Mouse (Mus musculus) G1E (cell line): ENCODE measurements around the gene Map7d2. TPM values are rescaled to one million over a fixed set of nuclear protein-coding genes. Genes with fewer than 3 reads are reported as not detected.

ENCODE experiments used
- ATAC-seq: 2 replicates; pipeline ENCODE4 v1.8.0; 2016; ENCODE audit warnings: mild to moderate bottlenecking; ENCODE audit not compliant: insufficient number of reproducible peaks, poor library complexity, low FRiP score, severe bottlenecking; ENCODE audit errors: extremely low read depth
- DNase-seq: peaks from one replicate; pipeline ENCODE4 v3.0.0; 2012; ENCODE audit warnings: low spot score
- H3K27me3 ChIP-seq: 2 replicates; pipeline ENCODE4 v1.6.1; 2012; ENCODE audit warnings: mild to moderate bottlenecking, low read length, inconsistent platforms; ENCODE audit not compliant: insufficient read depth
- H3K36me3 ChIP-seq: replicated peaks from 2 replicates; pipeline ENCODE3; 2012; ENCODE audit warnings: mild to moderate bottlenecking, inconsistent platforms
- H3K4me1 ChIP-seq: 2 replicates; pipeline ENCODE4 v1.6.1; 2012; ENCODE audit warnings: low read depth, low read length, inconsistent platforms, mixed read lengths; ENCODE audit not compliant: insufficient read depth
- H3K4me3 ChIP-seq: 2 replicates; pipeline ENCODE4 v1.5.1; 2012; ENCODE audit warnings: low read depth, mild to moderate bottlenecking, inconsistent platforms, low read length, moderate library complexity, mixed read lengths
- H3K9me3 ChIP-seq: replicated peaks from 2 replicates; pipeline ENCODE4 v1.6.1; 2012; ENCODE audit warnings: inconsistent platforms
- CTCF ChIP-seq: IDR thresholded peaks from 2 replicates; pipeline ENCODE4 v1.5.1; 2012; ENCODE audit warnings: low read depth, low read length, inconsistent platforms, mixed read lengths
- GATA1 ChIP-seq: IDR thresholded peaks from 2 replicates; pipeline ENCODE4 v1.6.1; 2012; ENCODE audit warnings: borderline replicate concordance, low read length, inconsistent platforms, mixed read lengths
- GATA2 ChIP-seq: IDR thresholded peaks from 2 replicates; pipeline ENCODE4 v1.6.1; 2012; ENCODE audit warnings: low read depth, low read length, inconsistent platforms, borderline replicate concordance
- POLR2AphosphoS5 ChIP-seq: IDR thresholded peaks from 2 replicates; pipeline ENCODE4 v1.6.1; 2012; ENCODE audit warnings: low read depth, low read length, inconsistent platforms; ENCODE audit not compliant: insufficient replicate concordance
- TAL1 ChIP-seq: conservative IDR thresholded peaks from 2 replicates; pipeline ENCODE4 v1.6.1; 2012; ENCODE audit warnings: low read depth, low read length, inconsistent platforms, mixed read lengths
- polyA plus RNA-seq: library from polyadenylated mRNA; stranded (reverse); fragments of >175 nt; gene quantifications from 2 replicates; pipeline ENCODE4 v1.2.3, GENCODE M21; 2012
- total RNA-seq, 2 experiments: library from RNA; stranded (forward) in 1 of 2; stranded (reverse) in 1 of 2; fragments of 200-1000 nt in 1 of 2; fragments of >200 nt in 1 of 2; fragmentation: Nextera tagmentation in 1 of 2; gene quantifications; 2 replicates each; pipeline ENCODE4 v1.2.3; 2014 to 2017

Map7d2 gene
- total and polyA plus RNA-seq, 3 experiments, result 0.16 TPM; not detected in 2

DNA sequence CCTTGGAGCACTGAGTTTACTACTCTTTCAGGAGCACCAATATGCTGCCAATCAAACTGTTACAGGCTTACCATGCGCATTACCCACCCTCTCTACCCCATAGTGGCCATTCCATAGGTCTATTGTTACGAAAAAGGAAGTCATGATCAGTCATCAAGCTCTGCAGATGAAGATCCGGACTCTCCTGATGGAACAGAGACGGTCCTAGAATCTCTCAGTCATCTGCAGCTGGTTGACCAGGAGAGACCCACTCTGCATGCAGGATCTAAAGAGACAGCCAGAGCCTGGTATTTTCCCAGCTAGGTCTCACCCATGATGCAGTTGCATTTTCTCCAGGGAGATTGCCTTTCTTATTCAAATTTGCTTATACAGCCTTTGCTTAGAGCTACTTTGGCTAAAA, 108.3 kb downstream of the Map7d2 start:
- Histone ChIP-seq H3K36me3 (no peaks in the 10 kb centered on the region), H3K27me3 (peaks cover 12% of the 10 kb centered on the region), H3K4me1 (no peaks in the 10 kb centered on the region), H3K4me3 (no peak overlapping the region), H3K9me3 (no peaks in the 10 kb centered on the region)
- TF ChIP-seq CTCF (no peak), GATA2 (no peak), TAL1 (no peak), POLR2AphosphoS5 (no peak), GATA1 (no peak)
- ATAC-seq, result peak; percentile 49
- no peak for DNase-seq

DNA sequence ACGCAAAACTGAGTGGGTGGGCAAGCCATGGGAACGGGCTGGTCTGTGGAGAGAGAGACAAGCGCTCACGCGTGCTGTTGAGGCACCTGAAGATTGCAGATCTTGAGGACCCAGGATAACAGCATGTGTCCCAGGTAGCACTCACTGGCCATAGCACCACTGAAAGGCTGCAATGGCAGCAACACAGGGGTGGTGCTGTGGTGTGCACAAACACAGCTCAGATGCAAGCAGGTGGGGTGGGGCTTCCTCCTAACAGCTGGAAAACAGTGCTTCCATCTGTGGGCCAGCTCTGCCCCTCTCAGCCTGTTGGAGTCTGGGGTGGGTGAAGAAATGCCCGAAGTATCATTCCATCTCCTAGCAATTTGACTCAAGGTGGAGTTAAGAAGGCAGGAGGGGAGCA, 112.0 kb downstream of the Map7d2 start, which contains the start of gene Bclaf3:
Gene Bclaf3 (plus strand): TSS at position 301 of the 400 bp plus-strand sequence.
- ATAC-seq (no peak), DNase-seq (no peak)
- peaks cover 12% of the 10 kb centered on the region for H3K27me3 ChIP-seq
- H3K4me1 ChIP-seq, result no peaks in the 10 kb centered on the region
- H3K9me3 ChIP-seq, result no peaks in the 10 kb centered on the region
- TF ChIP-seq GATA1, result no peak
- no peak for TF ChIP-seq POLR2AphosphoS5
- TF ChIP-seq TAL1, result no peak
- H3K36me3 ChIP-seq, result no peaks in the 10 kb centered on the region
- H3K4me3 ChIP-seq, result no peak within 1 kb of the TSS

DNA sequence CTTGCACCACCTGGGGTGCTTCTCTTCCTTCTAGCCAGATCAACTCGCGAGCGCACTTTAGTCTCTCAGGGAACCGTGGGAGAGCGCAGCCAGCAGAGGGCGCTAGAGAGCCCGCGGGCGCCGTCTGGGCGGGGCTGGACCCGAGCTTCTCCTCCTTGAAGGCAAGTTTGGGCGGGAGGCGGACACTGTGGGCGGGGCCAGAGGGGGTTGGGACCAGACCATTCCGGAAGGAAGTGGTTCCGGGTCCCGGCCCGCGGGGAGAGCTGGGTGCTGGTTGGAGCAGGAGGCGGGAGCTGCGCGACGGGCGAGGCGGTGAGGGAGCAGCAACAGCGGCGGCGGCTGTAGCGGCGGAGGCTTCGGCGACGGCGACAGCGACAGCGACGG, 118.0 kb downstream of the Map7d2 start:
- H3K9me3 ChIP-seq, result no peaks in the 10 kb centered on the region

GRCm38 (mm10) chrX:159532811-159533462, 118.6 kb downstream of the Map7d2 start:
- peaks cover 4% of the 10 kb centered on the region for H3K36me3 ChIP-seq
- no peaks in the 10 kb centered on the region for H3K9me3 ChIP-seq
- H3K4me1 ChIP-seq, result 0 out of 2 replicates have a peak, but pooled peaks cover 2% of the 10 kb centered on the region
- H3K27me3 ChIP-seq, result no peaks in the 10 kb centered on the region
- no peak for TF ChIP-seq GATA2
- TF ChIP-seq POLR2AphosphoS5, result no peak
- TF ChIP-seq TAL1, result no peak
- TF ChIP-seq CTCF, result no peak
- TF ChIP-seq GATA1, result no peak
- DNase-seq (peak; percentile 19), ATAC-seq (no peak)
- peak overlapping the region; percentile 82 for H3K4me3 ChIP-seq

More for the DNA sequence above, 118.0 kb downstream of the Map7d2 start:
- Histone ChIP-seq H3K36me3 (peaks cover 4% of the 10 kb centered on the region), H3K4me1 (0 out of 2 replicates have a peak, but pooled peaks cover 2% of the 10 kb centered on the region), H3K4me3 (peak overlapping the region; percentile 82), H3K27me3 (no peaks in the 10 kb centered on the region)
- TF ChIP-seq GATA1, result no peak
- TF ChIP-seq POLR2AphosphoS5, result no peak
- TF ChIP-seq CTCF, result peak; percentile 49; the same call in 1 of the 2 replicates
- no peak for TF ChIP-seq GATA2
- no peak for TF ChIP-seq TAL1
- ATAC-seq (peak; percentile 96), DNase-seq (peak; percentile 80)

DNA sequence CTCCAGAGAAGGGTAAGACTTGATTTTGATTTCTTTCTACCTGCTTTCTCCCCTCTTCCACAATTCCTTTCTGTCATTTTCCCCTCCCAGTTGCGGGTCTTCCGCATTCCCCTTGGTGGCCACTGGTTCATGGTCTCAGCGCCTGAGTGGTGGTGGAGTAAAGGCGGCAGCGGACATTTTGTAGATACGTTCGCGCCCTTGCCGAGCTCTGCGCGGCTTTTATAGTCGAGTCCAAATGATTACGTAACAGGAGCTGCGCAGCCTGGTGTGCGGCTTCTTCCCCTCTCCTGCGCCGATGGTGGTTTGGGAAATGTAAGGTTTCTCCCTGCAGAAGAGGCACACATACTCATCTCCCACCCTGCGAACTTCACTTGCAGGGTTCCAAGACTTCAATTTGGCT, 127.6 kb downstream of the Map7d2 start:
- ATAC-seq (no peak), DNase-seq (no peak)
- Histone ChIP-seq H3K36me3 (peaks cover 17% of the 10 kb centered on the region), H3K4me1 (peaks cover 6% of the 10 kb centered on the region), H3K4me3 (no peak overlapping the region), H3K27me3 (no peaks in the 10 kb centered on the region), H3K9me3 (no peaks in the 10 kb centered on the region)
- TF ChIP-seq CTCF (no peak), TAL1 (no peak), GATA2 (no peak), GATA1 (no peak), POLR2AphosphoS5 (no peak)

DNA sequence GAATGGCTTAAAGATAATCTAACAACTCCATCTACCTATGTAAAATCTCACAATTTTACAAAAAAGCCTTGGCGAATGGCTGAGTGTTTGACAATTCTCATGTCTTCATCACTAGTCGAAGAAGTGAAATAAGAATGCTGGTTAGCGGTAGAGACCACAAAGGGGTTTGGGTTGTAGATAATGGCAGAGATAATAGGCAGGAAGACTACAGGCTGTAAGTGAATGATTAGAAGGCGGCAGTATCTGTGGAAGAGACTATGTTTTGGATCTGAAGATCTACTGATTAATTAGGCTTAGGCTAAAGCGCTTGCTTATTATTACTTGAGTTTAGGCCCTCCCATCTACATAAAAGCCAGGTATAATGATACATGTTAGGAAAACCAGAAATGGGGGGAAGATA, 132.7 kb downstream of the Map7d2 start:
- TF ChIP-seq GATA1, result no peak
- TF ChIP-seq CTCF, result no peak
- TF ChIP-seq POLR2AphosphoS5, result no peak
- no peak for TF ChIP-seq TAL1
- no peak for TF ChIP-seq GATA2
- H3K4me3 ChIP-seq, result no peak overlapping the region
- ATAC-seq (peak; percentile 54), DNase-seq (no peak)
- H3K36me3 ChIP-seq, result peaks cover 14% of the 10 kb centered on the region
- no peaks in the 10 kb centered on the region for H3K9me3 ChIP-seq
- H3K4me1 ChIP-seq, result peaks cover 13% of the 10 kb centered on the region
- no peaks in the 10 kb centered on the region for H3K27me3 ChIP-seq

Other genes with a start within 250 kb of the Map7d2 start
- gene Rps6ka3, start 204.3 kb upstream of the Map7d2 start, total RNA-seq (2014; fragmentation: Nextera tagmentation), result 52.7 and 65.2 TPM in 2 replicates
- gene Rps6ka3, start 204.3 kb upstream of the Map7d2 start, total RNA-seq (2017), result 14.8 and 15.5 TPM in 2 replicates
- 4.6 and 5.0 TPM in 2 replicates for gene Rps6ka3, start 204.3 kb upstream of the Map7d2 start, polyA plus RNA-seq
- 61.6 and 76.9 TPM in 2 replicates for gene Eif1ax, start 42.4 kb upstream of the Map7d2 start, total RNA-seq (2014; fragmentation: Nextera tagmentation)
- 55.2 and 56.2 TPM in 2 replicates for gene Eif1ax, start 42.4 kb upstream of the Map7d2 start, total RNA-seq (2017)
- 542 and 658 TPM in 2 replicates for gene Eif1ax, start 42.4 kb upstream of the Map7d2 start, polyA plus RNA-seq
- gene Bclaf3, start 112.1 kb downstream of the Map7d2 start, total RNA-seq (2014; fragmentation: Nextera tagmentation), result 64.4 and 73.5 TPM in 2 replicates
- 41.4 and 52.0 TPM in 2 replicates for gene Bclaf3, start 112.1 kb downstream of the Map7d2 start, total RNA-seq (2017)
- gene Bclaf3, start 112.1 kb downstream of the Map7d2 start, polyA plus RNA-seq, result 2.8 and 2.9 TPM in 2 replicates
- 231 and 267 TPM in 2 replicates for gene Sh3kbp1, start 212.7 kb downstream of the Map7d2 start, total RNA-seq (2014; fragmentation: Nextera tagmentation)
- 194 and 242 TPM in 2 replicates for gene Sh3kbp1, start 212.7 kb downstream of the Map7d2 start, total RNA-seq (2017)
- 13.3 and 13.6 TPM in 2 replicates for gene Sh3kbp1, start 212.7 kb downstream of the Map7d2 start, polyA plus RNA-seq